Mouse (Mus musculus): ENCODE results near the gene Xpr1.

DNA sequence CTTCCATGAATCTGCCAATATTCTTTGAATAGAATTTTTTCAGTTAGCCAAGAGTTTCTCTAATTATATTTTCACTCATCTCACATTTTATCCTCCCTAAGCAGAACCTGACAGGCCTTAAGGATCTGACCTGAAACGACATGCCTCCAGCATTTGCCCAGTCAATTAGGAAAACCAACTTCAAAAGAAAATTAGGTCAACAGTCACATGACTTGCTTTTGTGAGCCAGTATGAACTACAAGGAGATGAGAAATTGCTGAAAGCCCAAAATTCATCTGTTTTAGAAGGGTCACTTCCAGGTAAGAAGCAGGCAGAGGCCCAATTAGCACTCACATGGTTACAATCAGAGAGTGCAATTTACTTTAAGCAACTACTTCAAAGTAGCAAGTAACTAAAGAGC is 44.4 kb downstream of the Xpr1 start:
- TF ChIP-seq CTCF (IDR thresholded peaks at IDR 0.05; ENCODE audit: low read depth, low read length) (no peak), GATA1 (IDR thresholded peaks at IDR 0.05; ENCODE audit: borderline replicate concordance, low read length) (no peak), POLR2AphosphoS5 (IDR thresholded peaks at IDR 0.05; ENCODE audit: insufficient replicate concordance, low read depth, low read length) (no peak)
